Mouse (Mus musculus) E14TG2a.4 (cell line): ENCODE results near the gene Aff3.

ENCODE experiments used
- CTCF ChIP-seq: conservative IDR thresholded peaks from 2 replicates; pipeline ENCODE4 v1.5.1; 2014; ENCODE audit warnings: low read length
- POU5F1 ChIP-seq: IDR thresholded peaks from 2 replicates; pipeline ENCODE4 v1.6.1; 2014; ENCODE audit warnings: low read length, borderline replicate concordance

DNA sequence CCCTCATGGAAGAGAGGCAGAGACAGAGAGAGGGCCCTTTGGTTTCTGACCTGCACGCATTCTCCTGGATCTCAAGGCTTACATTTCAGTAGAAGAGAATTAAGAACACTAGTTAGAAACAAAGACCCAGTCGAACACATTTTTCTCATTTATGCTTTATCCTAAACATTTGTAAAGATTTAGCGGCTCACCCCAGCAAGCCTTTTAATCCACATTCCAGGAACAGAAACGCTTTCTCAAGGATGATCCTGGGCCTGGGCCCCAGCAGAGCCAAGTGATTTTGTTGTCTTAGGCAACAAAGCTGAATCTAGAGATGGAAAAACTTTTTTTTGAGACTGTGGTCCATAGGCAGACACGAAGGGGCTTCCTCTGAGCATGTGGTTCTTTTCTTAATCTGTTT is 23.5 kb upstream of the Aff3 start:
- TF ChIP-seq CTCF (no peak), POU5F1 (no peak)
